In genomic region chr9:36970651-36971050, GRCm38 (mm10) we compare ENCODE assay signal across 8 mouse cellular contexts.
DNase-seq lines count a peak whose midpoint lies in the region; ATAC-seq and TF ChIP-seq lines count a peak whose summit lies in the region.

No protein-coding gene starts in this region.

- intact Hi-C loops in heart, adult 2 months (cut with DNase I), result loop anchor here (1.0 to 2.0 kb wide), 3 partner anchors 144 to 259 kb away; partner anchors contain the start of gene Pknox2
- intact Hi-C loops in heart, postnatal 25 days (cut with DNase I), result loop anchor here (1.0 to 5.0 kb wide), 4 partner anchors 54 to 357 kb away; no protein-coding TSS in a partner anchor

- no peaks in the 10 kb centered on the region for H3K36me3 ChIP-seq in heart, adult 2 months (ENCODE audit: control insufficient read depth, insufficient read depth, low read length)
- H3K36me3 ChIP-seq in forebrain, embryonic 12.5 days (replicated peaks), result 0 out of 2 replicates have a peak, but pooled peaks cover 4% of the 10 kb centered on the region
- H3K36me3 ChIP-seq in midbrain, embryonic 14.5 days (ENCODE audit: control insufficient read depth, insufficient read depth, low read length), result no peaks in the 10 kb centered on the region
- no peaks in the 10 kb centered on the region for H3K36me3 ChIP-seq in stomach, embryonic 14.5 days (ENCODE audit: control insufficient read depth, insufficient read depth, low read length)

- no peaks in the 10 kb centered on the region for H3K79me2 ChIP-seq in heart, adult 2 months (replicated peaks; ENCODE audit: control insufficient read depth, insufficient read depth, low read length)

- H3K4me2 ChIP-seq in forebrain, embryonic 12.5 days, result no peak overlapping the region
- no peak overlapping the region for H3K4me2 ChIP-seq in midbrain, embryonic 14.5 days (ENCODE audit: low read length)
- no peak overlapping the region for H3K4me2 ChIP-seq in stomach, embryonic 14.5 days (replicated peaks; ENCODE audit: low read depth, low read length)

- H3K27me3 ChIP-seq in heart, adult 2 months (ENCODE audit: control insufficient read depth, insufficient read depth, low read length), result no peaks in the 10 kb centered on the region
- H3K27me3 ChIP-seq in forebrain, embryonic 12.5 days, result 0 out of 2 replicates have a peak, but pooled peaks cover 8% of the 10 kb centered on the region
- no peaks in the 10 kb centered on the region for H3K27me3 ChIP-seq in midbrain, embryonic 14.5 days (ENCODE audit: control insufficient read depth, insufficient read depth, low read length)
- no peaks in the 10 kb centered on the region for H3K27me3 ChIP-seq in stomach, embryonic 14.5 days (ENCODE audit: control insufficient read depth, insufficient read depth, low read length)

- whole genome bisulfite sequencing in heart, adult 2 months, result 7% methylated on average over 5 of the region's 5 CpGs
- 7% methylated on average over 5 of the region's 5 CpGs for WGBS in forebrain, embryonic 12.5 days
- 16% methylated on average over 5 of the region's 5 CpGs for WGBS in midbrain, embryonic 14.5 days
- 8% methylated on average over 5 of the region's 5 CpGs for WGBS in stomach, embryonic 14.5 days

- no peaks in the 10 kb centered on the region for H3K9me3 ChIP-seq in forebrain, embryonic 12.5 days
- no peaks in the 10 kb centered on the region for H3K9me3 ChIP-seq in midbrain, embryonic 14.5 days (ENCODE audit: control insufficient read depth, low read length)
- no peaks in the 10 kb centered on the region for H3K9me3 ChIP-seq in stomach, embryonic 14.5 days (ENCODE audit: control insufficient read depth, low read depth, low read length)

- no peak overlapping the region for H3K9ac ChIP-seq in heart, adult 2 months (ENCODE audit: low read depth, low read length)
- no peak overlapping the region for H3K9ac ChIP-seq in forebrain, embryonic 12.5 days
- H3K9ac ChIP-seq in midbrain, embryonic 14.5 days (replicated peaks; ENCODE audit: low read length), result no peak overlapping the region
- H3K9ac ChIP-seq in stomach, embryonic 14.5 days (replicated peaks; ENCODE audit: low read depth, low read length), result no peak overlapping the region

- peak; percentile 93 for TF ChIP-seq CTCF in heart, adult 2 months (IDR thresholded peaks at IDR 0.05)

- no peak overlapping the region for H3K4me3 ChIP-seq in heart, adult 2 months
- H3K4me3 ChIP-seq in forebrain, embryonic 12.5 days (replicated peaks), result no peak overlapping the region
- H3K4me3 ChIP-seq in midbrain, embryonic 14.5 days (replicated peaks; ENCODE audit: low read depth, low read length), result no peak overlapping the region
- H3K4me3 ChIP-seq in stomach, embryonic 14.5 days (ENCODE audit: low read depth, low read length), result no peak overlapping the region

- DNase-seq in heart, adult 2 months, result peak; percentile 62 to 72
- DNase-seq in heart, postnatal 25 days (ENCODE audit: low spot score), result no peak
- DNase-seq in brain, adult 2 months (ENCODE audit: low read depth, low spot score), result peak; percentile 90
- DNase-seq in hindlimb bud, embryonic 11.5 days (ENCODE audit: extremely low spot score, low read depth, low spot score), result peak; percentile 62
- DNase-seq in left cerebral cortex, adult 18-20 months (ENCODE audit: low spot score in 2 of 2), result peak; percentile 88 to 96
- peak; percentile 93 for DNase-seq in midbrain, embryonic 14.5 days

- no peak overlapping the region for H3K27ac ChIP-seq in heart, adult 2 months
- no peak overlapping the region for H3K27ac ChIP-seq in forebrain, embryonic 12.5 days
- H3K27ac ChIP-seq in midbrain, embryonic 14.5 days (replicated peaks; ENCODE audit: low read depth, low read length), result no peak overlapping the region
- no peak overlapping the region for H3K27ac ChIP-seq in stomach, embryonic 14.5 days (ENCODE audit: low read length)

- ATAC-seq in forebrain, embryonic 12.5 days (ENCODE audit: low FRiP score), result 0 out of 2 replicates have a peak, but pooled peaks have one; percentile 15
- ATAC-seq in midbrain, embryonic 14.5 days (ENCODE audit: low FRiP score, low TSS enrichment), result no peak
- ATAC-seq in stomach, embryonic 14.5 days (ENCODE audit: insufficient number of reproducible peaks, insufficient read depth, low FRiP score, low read depth), result 0 out of 2 replicates have a peak, but pooled peaks have one; percentile 4

- no peak for TF ChIP-seq POLR2A in heart, adult 2 months (IDR thresholded peaks at IDR 0.05; ENCODE audit: insufficient read depth, low read depth, low read length)

- 0 out of 2 replicates have a peak, but pooled peaks have one; percentile 14 for TF ChIP-seq EP300 in heart, adult 2 months (IDR thresholded peaks at IDR 0.05; ENCODE audit: insufficient read depth, low read depth, low read length)

- H3K4me1 ChIP-seq in heart, adult 2 months (ENCODE audit: control insufficient read depth, insufficient read depth, low read length), result no peaks in the 10 kb centered on the region
- H3K4me1 ChIP-seq in forebrain, embryonic 12.5 days, result peaks cover 44% of the 10 kb centered on the region
- peaks cover 9% of the 10 kb centered on the region for H3K4me1 ChIP-seq in midbrain, embryonic 14.5 days (ENCODE audit: control insufficient read depth, insufficient read depth, low read length)
- H3K4me1 ChIP-seq in stomach, embryonic 14.5 days (ENCODE audit: control insufficient read depth, insufficient read depth, low read length), result peaks cover 3% of the 10 kb centered on the region; the same call in 1 of the 2 replicates
